In the genomic region with DNA sequence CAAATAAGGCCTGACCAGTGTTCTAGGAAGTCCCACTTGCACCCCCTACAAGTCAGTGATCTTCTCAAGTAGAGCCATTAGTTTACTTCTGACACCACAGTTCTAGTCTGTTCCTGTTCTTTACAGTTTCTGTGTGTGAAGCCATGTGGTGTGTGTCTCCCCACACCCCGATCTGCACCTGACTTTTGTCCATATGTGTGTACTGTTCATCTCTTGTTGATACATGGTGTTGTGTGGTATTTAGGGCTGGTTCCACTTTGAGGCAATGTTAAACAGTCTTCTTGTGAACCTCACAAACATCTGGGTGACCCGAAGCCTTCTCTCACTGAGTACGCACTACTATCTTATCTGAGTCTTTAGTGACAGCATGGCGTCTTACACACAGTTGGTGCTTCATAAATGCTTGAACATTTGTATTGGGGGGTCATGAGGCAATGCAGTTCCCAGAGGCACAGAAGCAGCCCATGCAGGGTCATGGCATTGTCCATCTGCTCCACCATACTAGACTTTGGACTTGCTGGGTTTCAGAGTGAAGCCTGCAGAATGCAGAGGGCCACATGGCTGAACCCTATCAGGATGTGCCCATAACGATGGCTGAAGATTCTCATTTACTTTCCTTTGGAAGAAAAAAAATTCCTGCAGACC, we compare ENCODE assay signal across 27 mouse cellular contexts. TPM values are rescaled to one million over a fixed set of nuclear protein-coding genes. Genes with fewer than 3 reads are reported as not detected.
A peak's percentile ranks its signal among the peaks of the same experiment; 100 is the strongest.
DNase-seq lines count a peak whose midpoint lies in the region; ATAC-seq and TF ChIP-seq lines count a peak whose summit lies in the region.
"Had no signal": no experiment of that assay in that cellular context is flagged by ENCODE, and none has a peak within 500 bp of the region (broad histone marks: within the 10 kb centered on the region; RNA-seq: fewer than 3 reads in every experiment).

No protein-coding gene starts in this region.

- no peak overlapping the region for H3K4me3 ChIP-seq in kidney, postnatal 0 days (replicated peaks; ENCODE audit: low read depth, low read length)
- no peak overlapping the region for H3K4me3 ChIP-seq in lung, embryonic 15.5 days
- H3K4me3 ChIP-seq in limb, embryonic 12.5 days (replicated peaks) = no peak overlapping the region
- H3K4me3 ChIP-seq: forebrain, embryonic 15.5 days; hindbrain, embryonic 10.5 days; limb, embryonic 15.5 days; midbrain, embryonic 15.5 days; neural tube, embryonic 12.5 days had no signal

- H3K9ac ChIP-seq in kidney, postnatal 0 days (ENCODE audit: low read depth, low read length) = no peak overlapping the region
- H3K9ac ChIP-seq in lung, embryonic 15.5 days = no peak overlapping the region
- no peak overlapping the region for H3K9ac ChIP-seq in limb, embryonic 12.5 days (replicated peaks)
- H3K9ac ChIP-seq: forebrain, embryonic 15.5 days; limb, embryonic 15.5 days; liver, embryonic 14.5 days; midbrain, embryonic 15.5 days; neural tube, embryonic 12.5 days had no signal

- no peaks in the 10 kb centered on the region for H3K4me1 ChIP-seq in kidney, postnatal 0 days (replicated peaks; ENCODE audit: insufficient read depth, low read length)
- no peaks in the 10 kb centered on the region for H3K4me1 ChIP-seq in lung, embryonic 15.5 days
- no peaks in the 10 kb centered on the region for H3K4me1 ChIP-seq in limb, embryonic 12.5 days (replicated peaks)
- H3K4me1 ChIP-seq: forebrain, embryonic 15.5 days; hindbrain, embryonic 10.5 days; limb, embryonic 15.5 days; midbrain, embryonic 15.5 days; neural tube, embryonic 12.5 days had no signal

- intact Hi-C loops in heart, postnatal 36 days (cut with DNase I) = no loop called here

- H3K9me3 ChIP-seq in kidney, postnatal 0 days (replicated peaks; ENCODE audit: low read length) = no peaks in the 10 kb centered on the region
- H3K9me3 ChIP-seq in lung, embryonic 15.5 days = no peaks in the 10 kb centered on the region
- H3K9me3 ChIP-seq in limb, embryonic 12.5 days = no peaks in the 10 kb centered on the region
- H3K9me3 ChIP-seq: forebrain, embryonic 15.5 days; hindbrain, embryonic 10.5 days; limb, embryonic 15.5 days; midbrain, embryonic 15.5 days; neural tube, embryonic 12.5 days had no signal

- WGBS in kidney, postnatal 0 days = 69% methylated on average over 5 of the region's 5 CpGs
- 69% methylated on average over 5 of the region's 5 CpGs for WGBS in lung, embryonic 15.5 days
- WGBS in limb, embryonic 12.5 days = 85% methylated on average over 5 of the region's 5 CpGs

- H3K4me2 ChIP-seq in kidney, postnatal 0 days (ENCODE audit: low read length) = no peak overlapping the region
- H3K4me2 ChIP-seq in lung, embryonic 15.5 days = no peak overlapping the region
- H3K4me2 ChIP-seq in limb, embryonic 12.5 days = no peak overlapping the region
- H3K4me2 ChIP-seq: forebrain, embryonic 15.5 days; heart, embryonic 11.5 days; limb, embryonic 15.5 days; midbrain, embryonic 15.5 days; neural tube, embryonic 12.5 days had no signal

- no peak for TF ChIP-seq CTCF in kidney, postnatal 0 days (IDR thresholded peaks at IDR 0.05; ENCODE audit: low read depth)

- 0 out of 2 replicates have a peak overlapping the region, but pooled peaks have one; percentile 13 for H3K27ac ChIP-seq in kidney, postnatal 0 days
- no peak overlapping the region for H3K27ac ChIP-seq in lung, embryonic 15.5 days
- no peak overlapping the region for H3K27ac ChIP-seq in limb, embryonic 12.5 days
- H3K27ac ChIP-seq: forebrain, embryonic 15.5 days; hindbrain, embryonic 10.5 days; limb, embryonic 15.5 days; liver, embryonic 14.5 days; midbrain, embryonic 15.5 days; neural tube, embryonic 12.5 days had no signal

- no peaks in the 10 kb centered on the region for H3K27me3 ChIP-seq in kidney, postnatal 0 days (ENCODE audit: insufficient read depth, low read length)
- H3K27me3 ChIP-seq in lung, embryonic 15.5 days = no peaks in the 10 kb centered on the region
- H3K27me3 ChIP-seq in limb, embryonic 12.5 days = no peaks in the 10 kb centered on the region
- H3K27me3 ChIP-seq: forebrain, embryonic 15.5 days; limb, embryonic 15.5 days; midbrain, embryonic 15.5 days; neural tube, embryonic 12.5 days had no signal

- ATAC-seq in kidney, postnatal 0 days (replicated peaks; ENCODE audit: low FRiP score, low read depth) = peak; percentile 54; the same call in 1 of the 2 replicates
- peak; percentile 67; the same call in 1 of the 2 replicates for ATAC-seq in lung, embryonic 15.5 days (ENCODE audit: borderline replicate concordance, extremely low read depth, low FRiP score, low TSS enrichment)
- 0 out of 2 replicates have a peak, but pooled peaks have one; percentile 52 for ATAC-seq in limb, embryonic 12.5 days (ENCODE audit: insufficient number of reproducible peaks, insufficient read depth, low FRiP score, low TSS enrichment, low read depth)
- ATAC-seq: forebrain, embryonic 15.5 days; midbrain, embryonic 15.5 days had no signal

- no peaks in the 10 kb centered on the region for H3K36me3 ChIP-seq in kidney, postnatal 0 days (ENCODE audit: insufficient read depth, low read length)
- H3K36me3 ChIP-seq in lung, embryonic 15.5 days = no peaks in the 10 kb centered on the region
- no peaks in the 10 kb centered on the region for H3K36me3 ChIP-seq in limb, embryonic 12.5 days
- H3K36me3 ChIP-seq: forebrain, embryonic 15.5 days; hindbrain, embryonic 10.5 days; limb, embryonic 15.5 days; midbrain, embryonic 15.5 days; neural tube, embryonic 12.5 days had no signal

- peak; percentile 72 for DNase-seq in heart, adult 11 months
- no peak for DNase-seq in heart, postnatal 36 days
- DNase-seq in kidney, postnatal 0 days (ENCODE audit: low spot score) = peak; percentile 3
- no peak for DNase-seq in kidney, adult 11 months
- DNase-seq in lung, postnatal 10 days = no peak
- DNase-seq in urinary bladder, postnatal 4 days (ENCODE audit: low spot score in 2 of 2) = no peak
- DNase-seq: adrenal gland, postnatal 25 days; cerebellum, adult 9-10 months; gastrocnemius, postnatal 10 days; layer of hippocampus, postnatal 36 days; retina, postnatal 1 day; right cerebral cortex, postnatal 25 days; spleen, adult 18-20 months; thymus, postnatal 25 days had no signal

RNA-seq across cellular contexts. Expression of gene Scp2d1, which starts 13.3 kb away (rescaled TPM):
- total RNA-seq in heart, postnatal 36 days (2021) = not detected
- not detected in 2 replicates for polyA plus RNA-seq in kidney, postnatal 0 days (2015; fragmentation: Nextera tagmentation; extraction: Ambion mirVana)
- polyA plus RNA-seq in lung, embryonic 15.5 days (2015; fragmentation: Nextera tagmentation; extraction: Ambion mirVana) = not detected in 2 replicates
- not detected in 2 replicates for polyA plus RNA-seq in limb, embryonic 12.5 days (2016; fragmentation: Nextera tagmentation; extraction: Ambion mirVana)
- total RNA-seq: adrenal gland, postnatal 25 days; gastrocnemius, postnatal 10 days; granulocyte monocyte progenitor cell, adult 5-6 weeks; layer of hippocampus, postnatal 36 days; left cerebral cortex, postnatal 10 days had no signal
- polyA plus RNA-seq: brain, embryonic 14.5 days; forebrain, embryonic 15.5 days; heart, embryonic 11.5 days; heart, postnatal 0 days; hindbrain, embryonic 10.5 days; limb, embryonic 15.5 days; liver, embryonic 14.5 days; midbrain, embryonic 15.5 days; neural tube, embryonic 12.5 days had no signal

Comparison
In these comparisons a context has a peak if more than half of its experiments do, and no peak if none do; other contexts are left out.
1. DNase-seq: peak in heart, adult 11 months (single experiment) and kidney, postnatal 0 days (single experiment); none in heart, postnatal 36 days (0 of 2), kidney, adult 11 months (single experiment), lung, postnatal 10 days (single experiment) and urinary bladder, postnatal 4 days (0 of 2).
2. Peak in every context shown above with its lines, with median percentiles within 50 percentile points of each other: ATAC-seq.